Mouse (Mus musculus): Measurements from ENCODE around the gene Numb. TPM values are rescaled to one million over a fixed set of nuclear protein-coding genes. Genes with fewer than 3 reads are reported as not detected.

Gene Numb
- polyA plus RNA-seq, 1 experiment from 2014 or later = 36.5 TPM

DNA sequence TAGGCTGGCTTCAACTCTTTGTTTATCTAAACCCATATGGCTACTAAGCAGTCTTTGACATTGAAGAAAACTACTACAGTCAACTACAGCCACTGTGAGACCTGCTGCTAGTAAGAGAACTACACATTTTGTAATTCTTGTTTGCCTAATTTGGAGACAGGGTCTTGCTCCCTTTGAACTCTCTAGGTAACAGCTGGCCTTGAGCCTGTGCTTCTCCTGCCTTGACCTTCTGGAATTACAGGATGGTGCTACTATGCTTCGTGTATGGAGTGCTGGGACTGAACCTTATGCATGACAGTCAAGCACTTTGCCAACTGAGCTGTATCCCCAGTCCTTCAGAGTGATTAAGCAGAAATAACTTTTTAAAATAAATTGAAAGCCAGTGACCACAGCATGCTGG, 105.1 kb downstream of the Numb start:
- H3K9me3 ChIP-seq (ENCODE audit: control insufficient read depth, low read depth, low read length) = no peaks in the 10 kb centered on the region
- H3K4me2 ChIP-seq (replicated peaks; ENCODE audit: low read depth, low read length) = no peak overlapping the region
- no peak for ATAC-seq (ENCODE audit: insufficient number of reproducible peaks, insufficient read depth, low FRiP score, low read depth)
- H3K27ac ChIP-seq (ENCODE audit: low read length) = no peak overlapping the region
- no peaks in the 10 kb centered on the region for H3K27me3 ChIP-seq (ENCODE audit: control insufficient read depth, insufficient read depth, low read length)
- H3K9ac ChIP-seq (replicated peaks; ENCODE audit: low read depth, low read length) = no peak overlapping the region
- H3K36me3 ChIP-seq (ENCODE audit: control insufficient read depth, insufficient read depth, low read length) = no peaks in the 10 kb centered on the region
- WGBS = 58% methylated on average over 1 of the region's 1 CpGs
- no peak overlapping the region for H3K4me3 ChIP-seq (ENCODE audit: low read depth, low read length)
- no peaks in the 10 kb centered on the region for H3K4me1 ChIP-seq (ENCODE audit: control insufficient read depth, insufficient read depth, low read length)

DNA sequence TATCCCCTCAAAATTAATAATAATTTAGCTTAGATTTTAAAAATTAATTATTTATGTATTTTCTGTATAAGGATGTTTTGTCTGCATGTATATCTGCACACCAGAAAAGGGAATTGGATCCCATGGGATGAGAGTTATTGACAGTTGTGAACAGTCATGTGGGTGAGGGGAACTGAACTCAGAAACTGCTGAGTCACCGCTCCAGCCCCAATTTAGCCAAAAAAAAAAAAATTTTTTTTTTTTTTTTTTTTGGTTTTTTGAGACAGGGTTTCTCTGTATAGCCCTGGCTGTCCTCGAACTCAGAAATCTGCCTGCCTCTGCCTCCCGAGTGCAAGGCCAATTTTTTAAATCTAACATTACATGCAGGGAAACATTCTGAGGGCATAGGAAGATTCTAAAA, 109.8 kb downstream of the Numb start:
- no peak for ATAC-seq (ENCODE audit: insufficient number of reproducible peaks, insufficient read depth, low FRiP score, low read depth)
- H3K9ac ChIP-seq (replicated peaks; ENCODE audit: low read depth, low read length) = no peak overlapping the region
- no peaks in the 10 kb centered on the region for H3K4me1 ChIP-seq (ENCODE audit: control insufficient read depth, insufficient read depth, low read length)
- H3K36me3 ChIP-seq (ENCODE audit: control insufficient read depth, insufficient read depth, low read length) = peaks cover 18% of the 10 kb centered on the region; the same call in 1 of the 2 replicates
- no peak overlapping the region for H3K27ac ChIP-seq (ENCODE audit: low read length)
- no peaks in the 10 kb centered on the region for H3K27me3 ChIP-seq (ENCODE audit: control insufficient read depth, insufficient read depth, low read length)
- no peaks in the 10 kb centered on the region for H3K9me3 ChIP-seq (ENCODE audit: control insufficient read depth, low read depth, low read length)
- no peak overlapping the region for H3K4me2 ChIP-seq (replicated peaks; ENCODE audit: low read depth, low read length)
- H3K4me3 ChIP-seq (ENCODE audit: low read depth, low read length) = no peak overlapping the region
- WGBS = 94% methylated on average over 3 of the region's 3 CpGs

DNA sequence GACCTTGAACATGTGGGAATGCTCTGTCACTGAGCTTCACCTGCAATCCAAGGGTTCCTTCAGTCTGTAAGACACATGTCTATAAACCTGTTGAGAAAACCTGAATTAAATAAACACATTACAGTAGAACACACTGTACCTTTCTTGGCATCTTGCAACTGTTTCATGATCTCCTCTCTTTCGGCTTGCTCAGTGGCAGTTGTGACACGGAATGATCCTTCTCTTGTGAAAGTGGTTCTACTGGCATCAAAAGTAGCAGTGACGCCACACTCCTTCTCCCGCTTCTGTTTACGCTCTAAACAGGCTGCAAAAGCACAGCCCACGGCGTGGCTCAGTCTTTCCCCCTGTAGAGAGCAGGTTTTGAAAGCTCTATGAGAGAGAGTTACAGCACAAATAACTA, 118.1 kb downstream of the Numb start:
- no peak for ATAC-seq (ENCODE audit: insufficient number of reproducible peaks, insufficient read depth, low FRiP score, low read depth)
- 95% methylated on average over 7 of the region's 7 CpGs for WGBS
- Histone ChIP-seq H3K9ac (replicated peaks; ENCODE audit: low read depth, low read length) (no peak overlapping the region), H3K4me1 (ENCODE audit: control insufficient read depth, insufficient read depth, low read length) (no peaks in the 10 kb centered on the region), H3K9me3 (ENCODE audit: control insufficient read depth, low read depth, low read length) (no peaks in the 10 kb centered on the region; the same call in 1 of the 2 replicates), H3K27me3 (ENCODE audit: control insufficient read depth, insufficient read depth, low read length) (no peaks in the 10 kb centered on the region), H3K4me2 (replicated peaks; ENCODE audit: low read depth, low read length) (no peak overlapping the region), H3K27ac (ENCODE audit: low read length) (no peak overlapping the region), H3K4me3 (ENCODE audit: low read depth, low read length) (no peak overlapping the region), H3K36me3 (ENCODE audit: control insufficient read depth, insufficient read depth, low read length) (peaks cover 53% of the 10 kb centered on the region)

DNA sequence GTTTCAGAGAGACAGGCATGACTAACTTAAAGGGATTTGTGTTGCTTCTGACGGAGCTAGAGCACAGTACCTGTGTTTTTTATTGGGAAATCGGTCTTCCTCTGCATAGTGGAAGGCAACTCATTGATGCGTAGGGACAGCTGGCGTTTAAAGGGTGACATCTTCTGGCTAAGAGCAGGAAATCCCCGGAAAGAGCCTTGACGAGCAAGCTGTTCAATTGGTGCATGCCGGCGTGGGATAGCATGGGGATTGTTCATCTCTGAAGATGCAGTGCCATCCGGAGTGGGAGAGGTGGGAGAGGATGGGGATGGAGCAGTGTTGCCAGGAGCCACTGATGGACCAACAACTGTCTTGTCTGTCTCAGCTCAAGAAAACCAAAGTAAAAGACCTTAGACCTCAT, 120.8 kb downstream of the Numb start:
- no peaks in the 10 kb centered on the region for H3K27me3 ChIP-seq (ENCODE audit: control insufficient read depth, insufficient read depth, low read length)
- H3K27ac ChIP-seq (ENCODE audit: low read length) = no peak overlapping the region
- ATAC-seq (ENCODE audit: insufficient number of reproducible peaks, insufficient read depth, low FRiP score, low read depth) = no peak
- no peak overlapping the region for H3K4me2 ChIP-seq (replicated peaks; ENCODE audit: low read depth, low read length)
- H3K9me3 ChIP-seq (ENCODE audit: control insufficient read depth, low read depth, low read length) = no peaks in the 10 kb centered on the region; the same call in 1 of the 2 replicates
- H3K4me1 ChIP-seq (ENCODE audit: control insufficient read depth, insufficient read depth, low read length) = no peaks in the 10 kb centered on the region
- H3K9ac ChIP-seq (replicated peaks; ENCODE audit: low read depth, low read length) = no peak overlapping the region
- no peak overlapping the region for H3K4me3 ChIP-seq (ENCODE audit: low read depth, low read length)
- peaks cover 46% of the 10 kb centered on the region for H3K36me3 ChIP-seq (ENCODE audit: control insufficient read depth, insufficient read depth, low read length)
- WGBS = 65% methylated on average over 9 of the region's 9 CpGs

DNA sequence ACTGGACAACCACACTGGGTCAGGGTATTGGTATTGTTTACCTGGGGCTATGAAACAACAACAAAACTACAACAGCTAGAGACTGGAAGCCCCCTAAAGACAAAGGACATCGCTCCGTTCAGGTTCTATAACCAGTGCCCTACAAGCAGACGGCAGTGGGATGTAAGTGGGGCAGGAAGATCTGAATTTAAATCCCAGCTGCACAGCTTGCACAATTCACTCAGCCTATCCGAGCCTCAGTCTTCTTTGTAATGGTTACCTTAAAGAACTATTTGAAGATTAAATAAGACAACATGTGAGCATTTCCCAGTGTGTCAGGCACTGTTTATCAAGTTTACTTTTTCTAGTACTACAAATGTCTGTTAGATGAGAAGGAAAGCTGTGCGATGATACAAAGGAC, 123.4 kb downstream of the Numb start:
- no peak overlapping the region for H3K9ac ChIP-seq (replicated peaks; ENCODE audit: low read depth, low read length)
- peaks cover 35% of the 10 kb centered on the region for H3K36me3 ChIP-seq (ENCODE audit: control insufficient read depth, insufficient read depth, low read length)
- H3K4me2 ChIP-seq (replicated peaks; ENCODE audit: low read depth, low read length) = no peak overlapping the region
- 96% methylated on average over 5 of the region's 5 CpGs for WGBS
- H3K4me3 ChIP-seq (ENCODE audit: low read depth, low read length) = no peak overlapping the region
- no peak for ATAC-seq (ENCODE audit: insufficient number of reproducible peaks, insufficient read depth, low FRiP score, low read depth)
- H3K27ac ChIP-seq (ENCODE audit: low read length) = no peak overlapping the region
- no peaks in the 10 kb centered on the region for H3K27me3 ChIP-seq (ENCODE audit: control insufficient read depth, insufficient read depth, low read length)
- H3K4me1 ChIP-seq (ENCODE audit: control insufficient read depth, insufficient read depth, low read length) = no peaks in the 10 kb centered on the region
- no peaks in the 10 kb centered on the region for H3K9me3 ChIP-seq (ENCODE audit: control insufficient read depth, low read depth, low read length)

DNA sequence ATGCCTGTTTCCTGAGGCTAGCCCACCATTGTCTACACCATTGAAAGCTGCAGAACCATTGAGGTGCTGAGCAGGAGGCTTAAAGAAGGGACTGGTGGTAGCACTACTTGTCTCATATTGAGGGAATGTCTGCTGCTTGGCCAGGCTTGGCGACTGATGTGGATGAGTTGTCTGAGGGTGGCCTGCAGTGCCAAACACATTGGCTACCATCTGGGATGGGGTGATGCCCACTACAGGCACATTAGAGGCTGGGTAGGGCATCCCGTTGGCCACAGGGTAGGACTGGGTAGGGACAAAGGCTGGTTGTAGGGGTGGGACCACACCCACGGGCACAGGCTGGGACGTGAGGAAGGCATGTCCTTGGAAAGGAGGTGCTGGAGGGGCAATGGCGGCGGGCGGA, 126.1 kb downstream of the Numb start:
- Histone ChIP-seq H3K9me3 (ENCODE audit: control insufficient read depth, low read depth, low read length) (no peaks in the 10 kb centered on the region), H3K9ac (replicated peaks; ENCODE audit: low read depth, low read length) (no peak overlapping the region), H3K4me2 (replicated peaks; ENCODE audit: low read depth, low read length) (no peak overlapping the region), H3K27me3 (ENCODE audit: control insufficient read depth, insufficient read depth, low read length) (no peaks in the 10 kb centered on the region), H3K36me3 (ENCODE audit: control insufficient read depth, insufficient read depth, low read length) (peaks cover 41% of the 10 kb centered on the region), H3K4me1 (ENCODE audit: control insufficient read depth, insufficient read depth, low read length) (no peaks in the 10 kb centered on the region), H3K27ac (ENCODE audit: low read length) (0 out of 2 replicates have a peak overlapping the region, but pooled peaks have one; percentile 21), H3K4me3 (ENCODE audit: low read depth, low read length) (no peak overlapping the region)
- 84% methylated on average over 7 of the region's 7 CpGs for WGBS
- no peak for ATAC-seq (ENCODE audit: insufficient number of reproducible peaks, insufficient read depth, low FRiP score, low read depth)

DNA sequence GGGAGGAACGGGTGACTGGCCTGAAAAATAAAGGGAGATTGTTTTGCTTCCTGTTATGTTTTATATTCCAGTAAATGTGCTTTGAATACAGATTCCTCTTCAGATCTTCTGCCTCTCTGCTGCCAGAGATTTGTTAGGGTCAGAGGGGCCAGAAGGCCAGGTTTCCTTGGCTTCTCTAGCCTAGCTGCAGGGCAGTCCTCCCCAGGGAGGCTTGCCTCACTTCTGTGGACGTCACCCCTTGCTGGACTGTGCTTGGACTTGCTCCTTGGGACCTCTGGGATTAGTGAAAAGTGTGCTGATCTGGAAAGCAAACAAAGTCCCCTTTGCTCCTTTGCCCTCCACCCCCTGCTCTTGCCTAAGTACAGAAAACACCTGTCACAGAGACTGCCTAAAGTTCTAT, 126.7 kb downstream of the Numb start:
- ATAC-seq (ENCODE audit: insufficient number of reproducible peaks, insufficient read depth, low FRiP score, low read depth) = no peak
- Histone ChIP-seq H3K4me3 (ENCODE audit: low read depth, low read length) (no peak overlapping the region), H3K4me1 (ENCODE audit: control insufficient read depth, insufficient read depth, low read length) (no peaks in the 10 kb centered on the region), H3K9ac (replicated peaks; ENCODE audit: low read depth, low read length) (no peak overlapping the region), H3K4me2 (replicated peaks; ENCODE audit: low read depth, low read length) (no peak overlapping the region), H3K36me3 (ENCODE audit: control insufficient read depth, insufficient read depth, low read length) (peaks cover 41% of the 10 kb centered on the region), H3K27ac (ENCODE audit: low read length) (no peak overlapping the region), H3K27me3 (ENCODE audit: control insufficient read depth, insufficient read depth, low read length) (no peaks in the 10 kb centered on the region), H3K9me3 (ENCODE audit: control insufficient read depth, low read depth, low read length) (no peaks in the 10 kb centered on the region)
- 42% methylated on average over 2 of the region's 2 CpGs for WGBS

DNA sequence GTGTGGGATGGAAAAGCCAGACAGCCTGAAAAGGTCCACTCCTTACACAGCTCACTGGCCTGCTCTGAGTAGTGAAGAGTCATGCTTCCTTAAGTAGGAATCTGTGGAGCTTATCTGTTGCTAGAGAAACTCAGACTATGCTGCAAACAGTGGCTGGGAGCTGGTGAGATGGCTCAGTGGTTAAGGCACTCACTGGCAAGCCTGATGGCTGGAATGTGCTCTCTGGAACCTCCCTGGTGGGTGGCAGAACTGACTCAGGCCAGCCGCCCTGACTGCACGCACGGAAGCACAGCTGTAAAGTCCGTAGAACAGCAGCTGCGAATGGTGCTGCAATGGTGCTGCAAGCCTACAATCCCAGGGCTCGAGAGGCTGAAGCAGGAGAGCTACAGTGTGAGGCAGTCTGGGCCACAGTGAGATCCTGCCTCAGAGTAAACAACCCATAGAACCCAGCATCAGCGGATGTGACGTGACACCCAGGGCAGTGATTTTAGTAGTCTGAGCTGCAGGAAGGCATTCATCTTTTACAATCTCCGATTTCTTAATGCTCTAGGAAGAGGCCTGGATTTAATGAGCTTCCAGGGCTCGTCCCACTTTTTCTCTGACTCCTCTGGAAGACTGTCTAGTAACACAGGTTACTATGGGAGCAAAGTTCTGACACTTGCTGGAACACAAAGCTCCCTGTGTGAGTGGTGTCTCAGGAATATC, 128.9 kb downstream of the Numb start:
- H3K4me3 ChIP-seq (ENCODE audit: low read depth, low read length) = no peak overlapping the region
- H3K27me3 ChIP-seq (ENCODE audit: control insufficient read depth, insufficient read depth, low read length) = no peaks in the 10 kb centered on the region
- no peak for ATAC-seq (ENCODE audit: insufficient number of reproducible peaks, insufficient read depth, low FRiP score, low read depth)
- WGBS = 65% methylated on average over 10 of the region's 10 CpGs
- H3K36me3 ChIP-seq (ENCODE audit: control insufficient read depth, insufficient read depth, low read length) = peaks cover 26% of the 10 kb centered on the region
- H3K27ac ChIP-seq (ENCODE audit: low read length) = no peak overlapping the region
- no peak overlapping the region for H3K4me2 ChIP-seq (replicated peaks; ENCODE audit: low read depth, low read length)
- no peaks in the 10 kb centered on the region for H3K4me1 ChIP-seq (ENCODE audit: control insufficient read depth, insufficient read depth, low read length)
- H3K9ac ChIP-seq (replicated peaks; ENCODE audit: low read depth, low read length) = no peak overlapping the region
- no peaks in the 10 kb centered on the region for H3K9me3 ChIP-seq (ENCODE audit: control insufficient read depth, low read depth, low read length)

DNA sequence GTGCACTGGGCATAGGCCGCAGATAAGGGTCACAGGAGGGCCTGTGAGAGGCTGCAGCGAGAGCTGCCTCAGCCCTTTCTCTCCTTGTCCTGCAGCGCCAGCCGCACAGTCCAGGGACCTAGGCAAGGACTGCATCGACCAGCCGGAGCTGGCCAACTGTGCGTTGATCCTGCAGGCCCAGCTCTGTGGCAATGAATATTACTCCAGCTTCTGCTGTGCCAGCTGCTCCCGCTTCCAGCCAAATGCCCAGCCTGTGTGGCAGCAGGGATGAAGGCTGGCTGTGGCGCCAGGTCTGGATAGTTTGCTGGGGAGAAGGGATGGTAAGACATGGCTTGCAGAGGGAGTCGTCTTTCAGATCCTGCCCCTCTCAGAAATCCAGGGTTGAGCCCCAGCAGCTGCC, 130.0 kb downstream of the Numb start:
- Histone ChIP-seq H3K4me2 (replicated peaks; ENCODE audit: low read depth, low read length) (no peak overlapping the region), H3K4me1 (ENCODE audit: control insufficient read depth, insufficient read depth, low read length) (no peaks in the 10 kb centered on the region), H3K36me3 (ENCODE audit: control insufficient read depth, insufficient read depth, low read length) (peaks cover 20% of the 10 kb centered on the region), H3K9ac (replicated peaks; ENCODE audit: low read depth, low read length) (no peak overlapping the region), H3K4me3 (ENCODE audit: low read depth, low read length) (no peak overlapping the region), H3K27me3 (ENCODE audit: control insufficient read depth, insufficient read depth, low read length) (no peaks in the 10 kb centered on the region), H3K9me3 (ENCODE audit: control insufficient read depth, low read depth, low read length) (no peaks in the 10 kb centered on the region), H3K27ac (ENCODE audit: low read length) (no peak overlapping the region)
- ATAC-seq (ENCODE audit: insufficient number of reproducible peaks, insufficient read depth, low FRiP score, low read depth) = no peak
- 93% methylated on average over 10 of the region's 10 CpGs for WGBS

All from stomach, embryonic 14.5 days (tissue).